Mouse (Mus musculus): Measurements from ENCODE around the gene 4921539E11Rik. TPM values are rescaled to one million over a fixed set of nuclear protein-coding genes. Genes with fewer than 3 reads are reported as not detected.

The 4921539E11Rik gene
- polyA plus RNA-seq, 1 experiment from 2014 or later = 0.05 TPM

- Histone ChIP-seq H3K4me1 (ENCODE audit: control insufficient read depth, insufficient read depth, low read length) (peaks cover 9% of the 10 kb centered on the region), H3K4me2 (ENCODE audit: low read depth, low read length) (no peak overlapping the region), H3K4me3 (ENCODE audit: low read length) (no peak overlapping the region), H3K9ac (ENCODE audit: low read length) (no peak overlapping the region), H3K27ac (ENCODE audit: low read length) (no peak overlapping the region), H3K9me3 (replicated peaks; ENCODE audit: control insufficient read depth, low read length) (no peaks in the 10 kb centered on the region), H3K36me3 (ENCODE audit: control insufficient read depth, insufficient read depth) (no peaks in the 10 kb centered on the region), H3K27me3 (ENCODE audit: control insufficient read depth, insufficient read depth, low read length) (no peaks in the 10 kb centered on the region)
- ATAC-seq (replicated peaks; ENCODE audit: extremely low read depth, insufficient read depth, low FRiP score) = no peak
- 81% methylated on average over 6 of the region's 6 CpGs for WGBS
Observed at GRCm38 (mm10) chr4:103216046-103216445, 74.6 kb downstream of the 4921539E11Rik start.

- peak within 1 kb of the TSS; percentile 100 for H3K9ac ChIP-seq (ENCODE audit: low read length)
- H3K4me3 ChIP-seq (ENCODE audit: low read length) = peak within 1 kb of the TSS; percentile 96
- peak; percentile 87 for ATAC-seq (replicated peaks; ENCODE audit: extremely low read depth, insufficient read depth, low FRiP score)
- H3K4me2 ChIP-seq (ENCODE audit: low read depth, low read length) = peak within 1 kb of the TSS; percentile 74
- H3K36me3 ChIP-seq (ENCODE audit: control insufficient read depth, insufficient read depth) = no peaks in the 10 kb centered on the region
- peak within 1 kb of the TSS; percentile 98 for H3K27ac ChIP-seq (ENCODE audit: low read length)
- peaks cover 9% of the 10 kb centered on the region for H3K4me1 ChIP-seq (ENCODE audit: control insufficient read depth, insufficient read depth, low read length)
- WGBS = 2% methylated on average over 70 of the region's 70 CpGs
- H3K27me3 ChIP-seq (ENCODE audit: control insufficient read depth, insufficient read depth, low read length) = no peaks in the 10 kb centered on the region
- H3K9me3 ChIP-seq (replicated peaks; ENCODE audit: control insufficient read depth, low read length) = no peaks in the 10 kb centered on the region
Observed at GRCm38 (mm10) chr4:103214925-103215820, 75.5 kb downstream of the 4921539E11Rik start, which contains the start of gene Slc35d1. Gene Slc35d1 (minus strand): TSS chr4:103215164.

GRCm38 (mm10) chr4:103214498-103214924 lies 76.2 kb downstream of the 4921539E11Rik start:
- WGBS = under 1% methylated on average over 48 of the region's 48 CpGs
- H3K9me3 ChIP-seq (replicated peaks; ENCODE audit: control insufficient read depth, low read length) = no peaks in the 10 kb centered on the region
- peaks cover 4% of the 10 kb centered on the region; the same call in 1 of the 2 replicates for H3K36me3 ChIP-seq (ENCODE audit: control insufficient read depth, insufficient read depth)
- ATAC-seq (replicated peaks; ENCODE audit: extremely low read depth, insufficient read depth, low FRiP score) = peak; percentile 84
- H3K9ac ChIP-seq (ENCODE audit: low read length) = peak overlapping the region; percentile 100
- H3K27me3 ChIP-seq (ENCODE audit: control insufficient read depth, insufficient read depth, low read length) = no peaks in the 10 kb centered on the region
- H3K4me3 ChIP-seq (ENCODE audit: low read length) = peak overlapping the region; percentile 96
- H3K27ac ChIP-seq (ENCODE audit: low read length) = peak overlapping the region; percentile 98
- H3K4me1 ChIP-seq (ENCODE audit: control insufficient read depth, insufficient read depth, low read length) = peaks cover 9% of the 10 kb centered on the region
- peak overlapping the region; percentile 74 for H3K4me2 ChIP-seq (ENCODE audit: low read depth, low read length)

- WGBS = 5% methylated on average over 30 of the region's 30 CpGs
- H3K27me3 ChIP-seq (ENCODE audit: control insufficient read depth, insufficient read depth, low read length) = no peaks in the 10 kb centered on the region
- 0 out of 2 replicates have a peak, but pooled peaks have one; percentile 13 for ATAC-seq (replicated peaks; ENCODE audit: extremely low read depth, insufficient read depth, low FRiP score)
Observed at GRCm38 (mm10) chr4:103213859-103214497, 76.7 kb downstream of the 4921539E11Rik start.

GRCm38 (mm10) chr4:103208553-103208952 lies 82.1 kb downstream of the 4921539E11Rik start:
- Histone ChIP-seq H3K27me3 (ENCODE audit: control insufficient read depth, insufficient read depth, low read length) (no peaks in the 10 kb centered on the region), H3K4me2 (ENCODE audit: low read depth, low read length) (no peak overlapping the region), H3K9ac (ENCODE audit: low read length) (no peak overlapping the region), H3K4me1 (ENCODE audit: control insufficient read depth, insufficient read depth, low read length) (peaks cover 11% of the 10 kb centered on the region), H3K4me3 (ENCODE audit: low read length) (no peak overlapping the region), H3K36me3 (ENCODE audit: control insufficient read depth, insufficient read depth) (peaks cover 16% of the 10 kb centered on the region; the same call in 1 of the 2 replicates), H3K27ac (ENCODE audit: low read length) (no peak overlapping the region), H3K9me3 (replicated peaks; ENCODE audit: control insufficient read depth, low read length) (no peaks in the 10 kb centered on the region)
- 84% methylated on average over 1 of the region's 1 CpGs for WGBS
- no peak for ATAC-seq (replicated peaks; ENCODE audit: extremely low read depth, insufficient read depth, low FRiP score)

More at GRCm38 (mm10) chr4:103213859-103214497, 76.7 kb downstream of the 4921539E11Rik start:
- H3K4me3 ChIP-seq (ENCODE audit: low read length) = peak overlapping the region; percentile 96
- peaks cover 6% of the 10 kb centered on the region; the same call in 1 of the 2 replicates for H3K36me3 ChIP-seq (ENCODE audit: control insufficient read depth, insufficient read depth)
- H3K27ac ChIP-seq (ENCODE audit: low read length) = peak overlapping the region; percentile 98
- H3K9me3 ChIP-seq (replicated peaks; ENCODE audit: control insufficient read depth, low read length) = no peaks in the 10 kb centered on the region
- H3K4me2 ChIP-seq (ENCODE audit: low read depth, low read length) = peak overlapping the region; percentile 74
- H3K4me1 ChIP-seq (ENCODE audit: control insufficient read depth, insufficient read depth, low read length) = peaks cover 9% of the 10 kb centered on the region
- peak overlapping the region; percentile 100 for H3K9ac ChIP-seq (ENCODE audit: low read length)

GRCm38 (mm10) chr4:103203646-103204045 lies 87.0 kb downstream of the 4921539E11Rik start:
- peaks cover 15% of the 10 kb centered on the region; the same call in 1 of the 2 replicates for H3K36me3 ChIP-seq (ENCODE audit: control insufficient read depth, insufficient read depth)
- H3K9me3 ChIP-seq (replicated peaks; ENCODE audit: control insufficient read depth, low read length) = no peaks in the 10 kb centered on the region
- no peak for ATAC-seq (replicated peaks; ENCODE audit: extremely low read depth, insufficient read depth, low FRiP score)
- H3K9ac ChIP-seq (ENCODE audit: low read length) = no peak overlapping the region
- 71% methylated on average over 2 of the region's 2 CpGs for WGBS
- no peak overlapping the region for H3K4me3 ChIP-seq (ENCODE audit: low read length)
- H3K27ac ChIP-seq (ENCODE audit: low read length) = no peak overlapping the region
- H3K27me3 ChIP-seq (ENCODE audit: control insufficient read depth, insufficient read depth, low read length) = no peaks in the 10 kb centered on the region
- no peak overlapping the region for H3K4me2 ChIP-seq (ENCODE audit: low read depth, low read length)
- peaks cover 10% of the 10 kb centered on the region for H3K4me1 ChIP-seq (ENCODE audit: control insufficient read depth, insufficient read depth, low read length)

- no peak overlapping the region for H3K4me3 ChIP-seq (ENCODE audit: low read length)
- H3K27me3 ChIP-seq (ENCODE audit: control insufficient read depth, insufficient read depth, low read length) = no peaks in the 10 kb centered on the region
- H3K4me1 ChIP-seq (ENCODE audit: control insufficient read depth, insufficient read depth, low read length) = peaks cover 10% of the 10 kb centered on the region
- H3K27ac ChIP-seq (ENCODE audit: low read length) = no peak overlapping the region
- H3K4me2 ChIP-seq (ENCODE audit: low read depth, low read length) = no peak overlapping the region
- H3K9ac ChIP-seq (ENCODE audit: low read length) = no peak overlapping the region
- no peaks in the 10 kb centered on the region for H3K9me3 ChIP-seq (replicated peaks; ENCODE audit: control insufficient read depth, low read length)
- 78% methylated on average over 1 of the region's 1 CpGs for WGBS
- ATAC-seq (replicated peaks; ENCODE audit: extremely low read depth, insufficient read depth, low FRiP score) = no peak
- H3K36me3 ChIP-seq (ENCODE audit: control insufficient read depth, insufficient read depth) = peaks cover 8% of the 10 kb centered on the region; the same call in 1 of the 2 replicates
Observed at GRCm38 (mm10) chr4:103200046-103200445, 90.6 kb downstream of the 4921539E11Rik start.

- WGBS = 58% methylated on average over 4 of the region's 4 CpGs
- H3K27ac ChIP-seq (ENCODE audit: low read length) = no peak overlapping the region
- H3K9ac ChIP-seq (ENCODE audit: low read length) = no peak overlapping the region
- H3K4me3 ChIP-seq (ENCODE audit: low read length) = no peak overlapping the region
- no peak overlapping the region for H3K4me2 ChIP-seq (ENCODE audit: low read depth, low read length)
- H3K27me3 ChIP-seq (ENCODE audit: control insufficient read depth, insufficient read depth, low read length) = no peaks in the 10 kb centered on the region
- H3K9me3 ChIP-seq (replicated peaks; ENCODE audit: control insufficient read depth, low read length) = no peaks in the 10 kb centered on the region
- no peak for ATAC-seq (replicated peaks; ENCODE audit: extremely low read depth, insufficient read depth, low FRiP score)
- peaks cover 8% of the 10 kb centered on the region; the same call in 1 of the 2 replicates for H3K36me3 ChIP-seq (ENCODE audit: control insufficient read depth, insufficient read depth)
- peaks cover 7% of the 10 kb centered on the region for H3K4me1 ChIP-seq (ENCODE audit: control insufficient read depth, insufficient read depth, low read length)
Observed at GRCm38 (mm10) chr4:103199086-103199485, 91.6 kb downstream of the 4921539E11Rik start.

All from heart, embryonic 16.5 days (tissue).